Comparison of ENCODE assay signal across 11 mouse cellular contexts in the genomic region with DNA sequence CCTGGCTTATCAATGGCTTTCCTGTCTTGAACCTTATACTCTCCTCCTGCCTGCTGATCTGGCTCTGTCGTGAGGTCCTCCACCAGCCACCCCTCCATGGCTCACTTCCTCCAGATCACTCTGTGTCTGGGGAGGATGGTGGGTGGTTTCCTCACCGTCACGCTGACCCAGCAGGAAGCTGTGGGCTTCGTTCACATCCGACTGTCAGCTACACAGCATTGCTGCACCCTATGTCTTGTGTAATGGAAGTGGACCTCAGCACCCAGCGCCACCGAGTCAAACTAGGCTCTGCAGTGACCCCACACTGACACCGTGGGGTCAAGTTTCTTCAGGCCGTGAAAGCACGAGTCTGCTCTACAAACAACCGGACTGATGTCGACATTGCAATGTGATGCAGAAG.
DNase-seq lines count a peak whose midpoint lies in the region; ATAC-seq lines count a peak whose summit lies in the region.
"Had no signal": no experiment of that assay in that cellular context is flagged by ENCODE, and none has a peak within 500 bp of the region (broad histone marks: within the 10 kb centered on the region; RNA-seq: fewer than 3 reads in every experiment).

No protein-coding gene starts in this region.

- no peaks in the 10 kb centered on the region for H3K27me3 ChIP-seq in liver, embryonic 11.5 days (replicated peaks; ENCODE audit: control insufficient read depth, insufficient read depth, low read length)
- H3K27me3 ChIP-seq: forebrain, embryonic 13.5 days; intestine, embryonic 15.5 days had no signal

- DNase-seq in layer of hippocampus, adult 9-11 months, result peak; percentile 81
- no peak for DNase-seq in layer of hippocampus, adult 8-10 months (ENCODE audit: low spot score in 2 of 2)
- DNase-seq in liver, embryonic 11.5 days (ENCODE audit: low spot score), result no peak
- DNase-seq in thymus, postnatal 36 days, result peak; percentile 59 to 66
- DNase-seq in urinary bladder, postnatal 36 days (ENCODE audit: low spot score in 2 of 2), result no peak
- DNase-seq in right cerebral cortex, postnatal 36 days (ENCODE audit: low spot score in 2 of 2), result no peak
- DNase-seq in embryo, embryonic 10.5 days (ENCODE audit: low spot score), result no peak

- H3K9me3 ChIP-seq in liver, embryonic 11.5 days (ENCODE audit: control insufficient read depth, low read length), result no peaks in the 10 kb centered on the region
- H3K9me3 ChIP-seq: forebrain, embryonic 13.5 days; intestine, embryonic 15.5 days; limb, embryonic 13.5 days had no signal

- no peak overlapping the region for H3K4me3 ChIP-seq in liver, embryonic 11.5 days (ENCODE audit: low read depth, low read length)
- H3K4me3 ChIP-seq: forebrain, embryonic 13.5 days; intestine, embryonic 15.5 days; limb, embryonic 13.5 days had no signal

- no peaks in the 10 kb centered on the region for H3K4me1 ChIP-seq in liver, embryonic 11.5 days (replicated peaks; ENCODE audit: control insufficient read depth, insufficient read depth, low read length)

- no peaks in the 10 kb centered on the region for H3K36me3 ChIP-seq in liver, embryonic 11.5 days (ENCODE audit: control insufficient read depth, insufficient read depth, low read length)
- H3K36me3 ChIP-seq: intestine, embryonic 15.5 days; limb, embryonic 13.5 days had no signal

- WGBS in liver, embryonic 11.5 days, result 29% methylated on average over 12 of the region's 12 CpGs

- H3K27ac ChIP-seq in liver, embryonic 11.5 days (ENCODE audit: low read depth, low read length), result no peak overlapping the region
- H3K27ac ChIP-seq: forebrain, embryonic 13.5 days; intestine, embryonic 15.5 days; limb, embryonic 13.5 days had no signal

- peak; percentile 65 for ATAC-seq in liver, embryonic 11.5 days (replicated peaks; ENCODE audit: low FRiP score)
- ATAC-seq in megakaryocyte-erythroid progenitor cell, adult 5-6 weeks (replicated peaks; ENCODE audit: low FRiP score, low TSS enrichment, poor library complexity, severe bottlenecking), result peak; percentile 67
- ATAC-seq: forebrain, embryonic 13.5 days; intestine, embryonic 15.5 days had no signal

- no peak overlapping the region for H3K4me2 ChIP-seq in liver, embryonic 11.5 days
- H3K4me2 ChIP-seq: forebrain, embryonic 13.5 days; intestine, embryonic 15.5 days; limb, embryonic 13.5 days had no signal

- no peak overlapping the region for H3K9ac ChIP-seq in liver, embryonic 11.5 days (ENCODE audit: low read depth, low read length)
- H3K9ac ChIP-seq: forebrain, embryonic 13.5 days; intestine, embryonic 15.5 days; limb, embryonic 13.5 days had no signal

Comparison
In these comparisons a context has a peak if more than half of its experiments do, and no peak if none do; other contexts are left out.
1. DNase-seq: peak in layer of hippocampus, adult 9-11 months (single experiment) and thymus, postnatal 36 days (2 of 2); none in layer of hippocampus, adult 8-10 months (0 of 2), liver, embryonic 11.5 days (single experiment), urinary bladder, postnatal 36 days (0 of 2), right cerebral cortex, postnatal 36 days (0 of 2) and embryo, embryonic 10.5 days (single experiment).